Mouse (Mus musculus) liver, embryonic 14.5 days (tissue): ENCODE measurements around the gene Tpsb2. TPM values are rescaled to one million over a fixed set of nuclear protein-coding genes. Genes with fewer than 3 reads are reported as not detected.

ENCODE experiments used
- ATAC-seq: fragments of 200-750 bp; cut with Nextera tagmentation; 2 replicates; pipeline ENCODE4 v1.8.0; 2017; ENCODE audit warnings: moderate number of reproducible peaks, mild to moderate bottlenecking, moderate library complexity; ENCODE audit not compliant: insufficient read depth
- DNase-seq, 3 experiments: peaks; one replicate each; pipeline ENCODE4 v3.0.0-alpha.2; 2012 to 2013; ENCODE audit warnings: low read depth in 3 of 3, low spot score in 3 of 3
- H3K27ac ChIP-seq: fragments of 300-500 bp; sonication (generic); 2 replicates; pipeline ENCODE4 v1.5.1; 2014; ENCODE audit warnings: moderate library complexity, mild to moderate bottlenecking, control low read depth, inconsistent platforms
- H3K27me3 ChIP-seq: fragments of 300-500 bp; sonication (generic); 2 replicates; pipeline ENCODE4 v1.6.1; 2014; ENCODE audit warnings: mild to moderate bottlenecking, low read length, moderate library complexity; ENCODE audit not compliant: control insufficient read depth, insufficient read depth
- H3K36me3 ChIP-seq: fragments of 300-500 bp; sonication (generic); replicated peaks from 2 replicates; pipeline ENCODE4 v1.6.1; 2014; ENCODE audit warnings: low read depth; ENCODE audit not compliant: control insufficient read depth, insufficient read depth
- H3K4me1 ChIP-seq, 2 experiments: fragments of 200-500 bp in 1 of 2; fragments of 300-500 bp in 1 of 2; sonication (generic) in 1 of 2; replicated peaks; 2 replicates each; pipeline ENCODE4 v1.6.1; 2012 to 2014; ENCODE audit warnings: antibody characterized with exemption in 1 of 2, inconsistent platforms in 1 of 2, low read length in 1 of 2; ENCODE audit not compliant: control insufficient read depth in 2 of 2, insufficient read depth in 2 of 2
- H3K4me2 ChIP-seq: fragments of 300-500 bp; sonication (generic); 2 replicates; pipeline ENCODE4 v1.6.1; 2014; ENCODE audit warnings: low read depth, mild to moderate bottlenecking, control low read depth, moderate library complexity
- H3K4me3 ChIP-seq, 2 experiments: fragments of 200-500 bp in 1 of 2; fragments of 300-500 bp in 1 of 2; sonication (generic) in 1 of 2; 2 replicates each; pipeline ENCODE4 v1.5.1; 2012 to 2014; ENCODE audit warnings: low read depth in 2 of 2, low read length in 2 of 2, mild to moderate bottlenecking in 2 of 2, control low read depth in 1 of 2, inconsistent platforms in 1 of 2, moderate library complexity in 1 of 2; ENCODE audit not compliant: insufficient read depth in 1 of 2
- H3K9ac ChIP-seq: fragments of 300-500 bp; sonication (generic); replicated peaks from 2 replicates; pipeline ENCODE4 v1.6.1; 2014; ENCODE audit warnings: mild to moderate bottlenecking, control low read depth, moderate library complexity
- H3K9me3 ChIP-seq: fragments of 300-500 bp; sonication (generic); 2 replicates; pipeline ENCODE4 v1.6.1; 2016; ENCODE audit warnings: low read length, mixed read lengths; ENCODE audit not compliant: control insufficient read depth
- CTCF ChIP-seq: IDR thresholded peaks from 2 replicates; pipeline ENCODE4 v1.5.1; 2016; ENCODE audit warnings: antibody characterized with exemption, low read depth, control low read depth
- EP300 ChIP-seq: IDR thresholded peaks from 2 replicates; pipeline ENCODE4 v1.6.1; 2016; ENCODE audit warnings: antibody characterized with exemption, low read depth
- whole genome bisulfite sequencing: fragments of 180-500 bp; shearing (Covaris S2); extraction: QIAGEN DNeasy Blood & Tissue Kit; methylation state at CpG from one replicate; pipeline ENCODE4 v1.1.7; 2014; ENCODE audit not compliant: insufficient replicate concordance; 5-methylcytosine and 5-hydroxymethylcytosine counted together
- polyA plus RNA-seq, 2 experiments: library from polyadenylated mRNA; depleted of rRNA in 1 of 2; stranded (reverse) in 1 of 2; unstranded in 1 of 2; fragments of >200 nt; fragmentation: Nextera tagmentation in 1 of 2; extraction: Ambion mirVana in 1 of 2; gene quantifications; 2 replicates each; pipeline versions ENCODE4 v1.2.1 to v1.2.3; 2012 to 2014

Tpsb2 gene
- polyA plus RNA-seq, 2 experiments, result 0.11 to 0.44 TPM

- WGBS, result 64% methylated on average over 4 of the region's 4 CpGs
Observed at GRCm38 (mm10) chr17:25394526-25394925, 28.4 kb downstream of the Tpsb2 start.

GRCm38 (mm10) chr17:25397804-25398519 lies 31.9 kb downstream of the Tpsb2 start:
- H3K36me3 ChIP-seq, result no peaks in the 10 kb centered on the region
- no peak overlapping the region for H3K9ac ChIP-seq
- no peak overlapping the region for H3K4me2 ChIP-seq
- no peak for TF ChIP-seq EP300
- peak; percentile 96 for TF ChIP-seq CTCF
- no peaks in the 10 kb centered on the region for H3K9me3 ChIP-seq
- ATAC-seq, result no peak
- no peaks in the 10 kb centered on the region for H3K4me1 ChIP-seq
- WGBS, result 30% methylated on average over 14 of the region's 14 CpGs
- no peaks in the 10 kb centered on the region for H3K27me3 ChIP-seq
- no peak overlapping the region for H3K27ac ChIP-seq
- DNase-seq, result peak in 2 of 3 experiments; percentile 26 to 40
- no peak overlapping the region for H3K4me3 ChIP-seq

More at GRCm38 (mm10) chr17:25394526-25394925, 28.4 kb downstream of the Tpsb2 start:
- Histone ChIP-seq H3K27me3 (no peaks in the 10 kb centered on the region), H3K9ac (no peak overlapping the region), H3K4me1 (no peaks in the 10 kb centered on the region), H3K36me3 (no peaks in the 10 kb centered on the region), H3K9me3 (no peaks in the 10 kb centered on the region), H3K27ac (no peak overlapping the region), H3K4me3 (no peak overlapping the region), H3K4me2 (no peak overlapping the region)
- ATAC-seq (no peak), DNase-seq (no peak)
- TF ChIP-seq EP300 (no peak), CTCF (no peak)

- no peak for ATAC-seq
- 60% methylated on average over 13 of the region's 13 CpGs for WGBS
- Histone ChIP-seq H3K27me3 (no peaks in the 10 kb centered on the region), H3K4me3 (no peak overlapping the region), H3K9ac (no peak overlapping the region), H3K27ac (no peak overlapping the region), H3K4me2 (no peak overlapping the region), H3K9me3 (no peaks in the 10 kb centered on the region), H3K4me1 (no peaks in the 10 kb centered on the region), H3K36me3 (no peaks in the 10 kb centered on the region)
- TF ChIP-seq EP300 (no peak), CTCF (no peak)
- DNase-seq, result no peak
Observed at GRCm38 (mm10) chr17:25398520-25398838, 32.4 kb downstream of the Tpsb2 start.

GRCm38 (mm10) chr17:25400443-25400842 lies 34.3 kb downstream of the Tpsb2 start:
- no peaks in the 10 kb centered on the region for H3K9me3 ChIP-seq
- ATAC-seq (no peak), DNase-seq (no peak)
- no peak overlapping the region for H3K4me3 ChIP-seq
- 6% methylated on average over 7 of the region's 7 CpGs for WGBS
- H3K36me3 ChIP-seq, result no peaks in the 10 kb centered on the region
- H3K4me1 ChIP-seq, result no peaks in the 10 kb centered on the region
- no peak overlapping the region for H3K4me2 ChIP-seq
- no peak overlapping the region for H3K9ac ChIP-seq
- TF ChIP-seq EP300 (no peak), CTCF (no peak)
- no peak overlapping the region for H3K27ac ChIP-seq
- H3K27me3 ChIP-seq, result no peaks in the 10 kb centered on the region

- Histone ChIP-seq H3K27ac (no peak overlapping the region), H3K4me2 (no peak overlapping the region), H3K27me3 (no peaks in the 10 kb centered on the region), H3K9me3 (no peaks in the 10 kb centered on the region), H3K4me1 (no peaks in the 10 kb centered on the region), H3K9ac (no peak overlapping the region), H3K36me3 (no peaks in the 10 kb centered on the region), H3K4me3 (no peak overlapping the region)
- TF ChIP-seq CTCF (no peak), EP300 (no peak)
- 52% methylated on average over 4 of the region's 4 CpGs for WGBS
- DNase-seq, result no peak
- no peak for ATAC-seq
Observed at GRCm38 (mm10) chr17:25401491-25401890, 35.4 kb downstream of the Tpsb2 start.
